Mouse (Mus musculus) liver, adult 2 months (tissue): ENCODE results near the gene Gm28042. TPM values are rescaled to one million over a fixed set of nuclear protein-coding genes. Genes with fewer than 3 reads are reported as not detected.
A peak's percentile ranks its signal among the peaks of the same experiment; 100 is the strongest.

Source experiments
- DNase-seq: peaks from one replicate; pipeline ENCODE4 v3.0.0-alpha.2; 2011; ENCODE audit warnings: low read depth, low spot score; ENCODE audit errors: extremely low read depth
- H3K27ac ChIP-seq: fragments of 200-500 bp; replicated peaks from 2 replicates; pipeline ENCODE4 v1.5.1; 2012; ENCODE audit warnings: low read depth, mild to moderate bottlenecking, control low read depth, inconsistent platforms, low read length; ENCODE audit not compliant: insufficient read depth
- H3K27me3 ChIP-seq: fragments of 200-500 bp; 2 replicates; pipeline ENCODE4 v1.6.1; 2012; ENCODE audit warnings: mild to moderate bottlenecking, moderate library complexity, low read length, inconsistent platforms; ENCODE audit not compliant: control insufficient read depth, insufficient read depth
- H3K36me3 ChIP-seq: fragments of 200-500 bp; 2 replicates; pipeline ENCODE4 v1.6.1; 2012; ENCODE audit warnings: low read length, inconsistent platforms; ENCODE audit not compliant: control insufficient read depth, insufficient read depth
- H3K4me1 ChIP-seq: fragments of 200-500 bp; 2 replicates; pipeline ENCODE4 v1.6.1; 2011; ENCODE audit warnings: low read length; ENCODE audit not compliant: control insufficient read depth, insufficient read depth
- H3K4me3 ChIP-seq: fragments of 200-500 bp; 2 replicates; pipeline ENCODE4 v1.5.1; 2011; ENCODE audit warnings: low read depth, mild to moderate bottlenecking, control low read depth, low read length, moderate library complexity; ENCODE audit not compliant: insufficient read depth
- H3K79me2 ChIP-seq: fragments of 200-500 bp; 2 replicates; pipeline ENCODE4 v1.6.1; 2012; ENCODE audit warnings: inconsistent platforms, mild to moderate bottlenecking, low read length, moderate library complexity; ENCODE audit not compliant: control insufficient read depth, insufficient read depth
- H3K9ac ChIP-seq: fragments of 200-500 bp; 2 replicates; pipeline ENCODE4 v1.6.1; 2012; ENCODE audit warnings: low read depth, mild to moderate bottlenecking, control low read depth, inconsistent platforms, low read length
- CTCF ChIP-seq: fragments of 200-500 bp; IDR thresholded peaks from 2 replicates; pipeline ENCODE4 v1.5.1; 2011; ENCODE audit warnings: low read depth, low read length, control low read depth
- POLR2A ChIP-seq: fragments of 200-500 bp; IDR thresholded peaks from 2 replicates; pipeline ENCODE4 v1.6.1; 2011; ENCODE audit warnings: low read length, control low read depth; ENCODE audit not compliant: insufficient read depth; ENCODE audit errors: extremely low read depth
- WGBS: fragments of 180-500 bp; shearing (Covaris S2); methylation state at CpG from one replicate; pipeline ENCODE4 v1.1.7; 2018; 5-methylcytosine and 5-hydroxymethylcytosine counted together
- polyA plus RNA-seq: library from polyadenylated mRNA; depleted of rRNA; stranded (reverse); fragments of >200 nt; gene quantifications from 2 replicates; pipeline ENCODE4 v1.2.3, GENCODE M21; 2012
- total RNA-seq: library from RNA; depleted of rRNA; stranded (reverse); fragments of >200 nt; gene quantifications from 2 replicates; pipeline ENCODE4 v1.2.3, GENCODE M21; 2014

Gm28042 gene
- total and polyA plus RNA-seq, 2 experiments, result 0.91 to 1.5 TPM

GRCm38 (mm10) chr2:120055923-120056322 is 28.6 kb downstream of the Gm28042 start:
- Histone ChIP-seq H3K27me3 (no peaks in the 10 kb centered on the region), H3K27ac (no peak overlapping the region), H3K36me3 (no peaks in the 10 kb centered on the region), H3K4me3 (no peak overlapping the region), H3K4me1 (peaks cover 5% of the 10 kb centered on the region), H3K9ac (no peak overlapping the region), H3K79me2 (no peaks in the 10 kb centered on the region)
- DNase-seq, result no peak
- no peak for TF ChIP-seq CTCF
- TF ChIP-seq POLR2A, result no peak
- 95% methylated on average over 10 of the region's 10 CpGs for WGBS

GRCm38 (mm10) chr2:120058818-120059217 is 31.5 kb downstream of the Gm28042 start:
- Histone ChIP-seq H3K4me1 (peaks cover 5% of the 10 kb centered on the region), H3K4me3 (no peak overlapping the region), H3K36me3 (no peaks in the 10 kb centered on the region), H3K9ac (no peak overlapping the region), H3K27me3 (no peaks in the 10 kb centered on the region), H3K79me2 (no peaks in the 10 kb centered on the region), H3K27ac (no peak overlapping the region; the same call in 1 of the 2 replicates)
- 13% methylated on average over 4 of the region's 4 CpGs for WGBS
- TF ChIP-seq CTCF, result no peak
- no peak for TF ChIP-seq POLR2A
- DNase-seq, result peak; percentile 99

GRCm38 (mm10) chr2:120059466-120059865 is 32.2 kb downstream of the Gm28042 start:
- no peak for TF ChIP-seq POLR2A

GRCm38 (mm10) chr2:120060190-120060589 is 32.9 kb downstream of the Gm28042 start:
- Histone ChIP-seq H3K27me3 (no peaks in the 10 kb centered on the region), H3K27ac (no peak overlapping the region), H3K9ac (no peak overlapping the region), H3K4me1 (peaks cover 5% of the 10 kb centered on the region), H3K4me3 (no peak overlapping the region), H3K79me2 (no peaks in the 10 kb centered on the region), H3K36me3 (no peaks in the 10 kb centered on the region)
- TF ChIP-seq POLR2A, result no peak
- no peak for TF ChIP-seq CTCF
- 74% methylated on average over 6 of the region's 6 CpGs for WGBS
- DNase-seq, result no peak

More at GRCm38 (mm10) chr2:120059466-120059865, 32.2 kb downstream of the Gm28042 start:
- Histone ChIP-seq H3K36me3 (no peaks in the 10 kb centered on the region), H3K27me3 (no peaks in the 10 kb centered on the region), H3K4me3 (no peak overlapping the region), H3K9ac (no peak overlapping the region), H3K79me2 (no peaks in the 10 kb centered on the region), H3K4me1 (peaks cover 5% of the 10 kb centered on the region), H3K27ac (no peak overlapping the region)
- 85% methylated on average over 3 of the region's 3 CpGs for WGBS
- DNase-seq, result no peak

- no peak for TF ChIP-seq POLR2A
- no peak for TF ChIP-seq CTCF
- Histone ChIP-seq H3K4me1 (peaks cover 5% of the 10 kb centered on the region), H3K79me2 (no peaks in the 10 kb centered on the region), H3K27ac (no peak overlapping the region), H3K9ac (no peak overlapping the region), H3K4me3 (no peak overlapping the region), H3K36me3 (no peaks in the 10 kb centered on the region), H3K27me3 (no peaks in the 10 kb centered on the region)
- DNase-seq, result no peak
- WGBS, result 89% methylated on average over 9 of the region's 9 CpGs
Measured at GRCm38 (mm10) chr2:120060651-120061050, 33.4 kb downstream of the Gm28042 start.

GRCm38 (mm10) chr2:120062248-120062647 is 35.0 kb downstream of the Gm28042 start:
- TF ChIP-seq POLR2A (no peak), CTCF (no peak)
- DNase-seq, result no peak
- Histone ChIP-seq H3K4me1 (peaks cover 5% of the 10 kb centered on the region), H3K4me3 (no peak overlapping the region), H3K79me2 (no peaks in the 10 kb centered on the region), H3K9ac (no peak overlapping the region), H3K36me3 (no peaks in the 10 kb centered on the region), H3K27me3 (no peaks in the 10 kb centered on the region), H3K27ac (no peak overlapping the region)
- 91% methylated on average over 8 of the region's 8 CpGs for WGBS
